Mouse (Mus musculus) megakaryocyte, embryonic 14.5 days (primary cell): ENCODE measurements at regions not wholly inside any gene's neighbourhood (a gene's known extent, or its start where the extent isn't known, plus 50 kb on each side); places are given as distances from the start of the nearest gene placed in this dataset.

Experiments used
- H3K27me3 ChIP-seq: replicated peaks from 2 replicates; pipeline ENCODE3; 2012; ENCODE audit warnings: inconsistent platforms
- H3K36me3 ChIP-seq: replicated peaks from 2 replicates; pipeline ENCODE3; 2012; ENCODE audit warnings: low read length, inconsistent platforms, mixed read lengths
- H3K4me1 ChIP-seq: 2 replicates; pipeline ENCODE4 v1.6.1; 2012; ENCODE audit warnings: inconsistent platforms
- H3K4me3 ChIP-seq: replicated peaks from 2 replicates; pipeline ENCODE3; 2012; ENCODE audit warnings: moderate library complexity, mild to moderate bottlenecking, inconsistent platforms
- H3K9me3 ChIP-seq: 2 replicates; pipeline ENCODE4 v1.6.1; 2012; ENCODE audit warnings: inconsistent platforms
- FLI1 ChIP-seq: IDR thresholded peaks from 2 replicates; pipeline ENCODE4 v1.6.1; 2012; ENCODE audit warnings: low read length, inconsistent platforms, mixed read lengths
- GATA1 ChIP-seq: IDR thresholded peaks from 3 replicates; pipeline ENCODE4 v1.6.1; 2012; ENCODE audit warnings: mixed read lengths, low read length, inconsistent platforms, borderline replicate concordance

DNA sequence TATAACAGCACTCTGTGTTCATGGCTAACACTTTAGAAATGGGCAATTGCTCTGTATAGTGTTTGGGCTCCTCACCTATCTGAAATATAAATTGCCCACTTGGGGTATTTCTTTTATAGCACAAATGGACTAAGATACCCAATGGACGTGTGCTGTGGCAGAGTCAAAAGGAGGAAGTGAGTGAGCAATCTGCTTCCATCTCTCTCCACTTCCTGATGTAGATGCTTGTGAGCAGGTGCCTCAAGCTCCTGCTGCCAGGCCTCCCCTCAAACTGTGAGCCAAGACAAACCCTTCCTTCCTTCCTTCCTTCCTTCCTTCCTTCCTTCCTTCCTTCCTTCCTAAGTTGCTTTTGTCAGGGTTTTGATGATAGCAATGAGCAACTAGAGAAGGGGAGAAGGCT is 99.9 kb upstream of the Irf2bp2 start:
- Histone ChIP-seq H3K27me3 (no peaks in the 10 kb centered on the region), H3K36me3 (no peaks in the 10 kb centered on the region), H3K4me1 (peaks cover 76% of the 10 kb centered on the region), H3K9me3 (no peaks in the 10 kb centered on the region), H3K4me3 (no peak overlapping the region)
- TF ChIP-seq FLI1 (no peak), GATA1 (no peak)

DNA sequence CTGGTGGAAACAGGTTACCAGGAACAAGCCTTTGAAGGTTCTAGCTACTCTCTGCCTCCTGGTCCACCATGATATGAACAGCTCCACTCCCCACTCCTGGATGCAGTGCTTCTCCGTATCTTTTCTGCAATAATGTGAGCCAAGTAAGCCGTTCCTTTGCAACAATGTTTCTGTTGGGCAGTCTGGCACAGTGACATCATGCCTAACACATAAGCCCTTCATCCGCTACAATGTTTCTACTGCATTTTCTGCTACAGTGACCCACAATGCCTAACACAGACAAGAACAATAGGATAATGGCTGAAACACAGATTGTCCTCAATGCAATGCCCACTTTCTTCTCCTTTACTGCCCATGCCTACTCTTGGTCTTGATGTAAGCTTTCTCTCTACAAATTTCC is 98.9 kb upstream of the Irf2bp2 start:
- TF ChIP-seq GATA1 (no peak), FLI1 (no peak)
- peaks cover 81% of the 10 kb centered on the region for H3K4me1 ChIP-seq
- no peaks in the 10 kb centered on the region for H3K9me3 ChIP-seq
- H3K4me3 ChIP-seq, result no peak overlapping the region
- H3K36me3 ChIP-seq, result no peaks in the 10 kb centered on the region
- H3K27me3 ChIP-seq, result no peaks in the 10 kb centered on the region

DNA sequence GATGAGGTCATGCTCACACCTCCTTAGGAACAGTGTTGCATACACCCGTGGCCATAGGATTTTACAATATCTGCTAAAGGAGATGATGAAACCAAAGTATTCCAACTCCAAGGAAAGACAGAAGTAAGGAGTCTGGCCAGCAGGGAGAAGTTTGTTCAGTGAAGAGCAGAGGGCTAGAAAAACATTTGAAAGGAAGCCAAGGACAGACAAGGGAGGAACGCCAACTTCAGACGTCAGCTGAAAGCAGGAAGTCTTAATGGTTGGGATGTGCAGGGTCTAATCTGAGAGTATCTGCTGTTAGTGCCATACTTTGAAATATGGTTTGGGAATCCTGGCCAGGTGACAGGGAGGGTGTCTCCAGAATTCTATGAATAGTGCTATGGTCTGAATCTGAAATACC is 98.5 kb upstream of the Irf2bp2 start:
- H3K9me3 ChIP-seq, result no peaks in the 10 kb centered on the region
- H3K4me1 ChIP-seq, result peaks cover 81% of the 10 kb centered on the region
- H3K4me3 ChIP-seq, result no peak overlapping the region
- H3K36me3 ChIP-seq, result no peaks in the 10 kb centered on the region
- no peak for TF ChIP-seq GATA1
- TF ChIP-seq FLI1, result no peak
- no peaks in the 10 kb centered on the region for H3K27me3 ChIP-seq

DNA sequence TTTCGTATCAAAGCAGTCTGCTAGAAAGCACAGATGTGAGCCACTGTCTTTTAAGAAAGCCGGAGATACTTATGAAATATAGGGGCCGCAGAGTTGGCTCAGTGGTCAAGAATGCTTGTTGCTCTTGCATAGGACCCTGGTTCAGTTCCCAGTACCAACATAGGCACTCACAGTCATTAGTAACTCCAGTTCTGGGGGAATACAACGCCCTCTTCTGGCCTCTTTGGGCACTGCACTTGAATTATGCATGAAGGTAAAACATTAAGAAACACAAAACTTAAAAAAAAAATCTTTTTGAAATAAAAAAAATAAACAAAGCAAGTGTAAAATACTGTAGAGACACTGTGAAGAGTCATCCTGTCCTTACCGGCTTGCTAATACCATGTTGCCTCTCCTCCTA is 94.7 kb upstream of the Irf2bp2 start:
- Histone ChIP-seq H3K9me3 (no peaks in the 10 kb centered on the region), H3K27me3 (no peaks in the 10 kb centered on the region), H3K4me1 (peaks cover 79% of the 10 kb centered on the region), H3K4me3 (no peak overlapping the region), H3K36me3 (no peaks in the 10 kb centered on the region)
- no peak for TF ChIP-seq FLI1

DNA sequence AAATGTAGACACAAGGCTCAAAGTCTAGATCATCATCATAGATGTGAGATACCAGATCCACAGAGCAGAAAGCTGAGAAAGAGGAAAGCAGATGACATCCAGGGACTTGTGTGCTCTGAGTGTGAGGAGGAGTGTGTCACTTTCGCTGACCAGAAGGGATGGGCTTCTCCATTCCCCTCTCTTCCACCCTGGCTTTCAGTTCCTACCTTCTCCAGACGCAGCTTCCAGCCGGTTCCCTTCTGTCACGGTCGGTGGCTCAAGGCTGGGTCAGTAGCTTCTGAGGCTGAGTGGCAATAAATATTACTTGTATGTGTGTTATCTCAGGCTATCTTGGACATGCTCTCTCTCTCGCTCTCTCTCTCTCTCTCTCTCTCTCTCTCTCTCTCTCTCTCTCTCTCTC is 94.2 kb upstream of the Irf2bp2 start:
- no peaks in the 10 kb centered on the region for H3K36me3 ChIP-seq
- H3K4me3 ChIP-seq, result no peak overlapping the region
- no peaks in the 10 kb centered on the region for H3K9me3 ChIP-seq
- H3K4me1 ChIP-seq, result peaks cover 79% of the 10 kb centered on the region
- H3K27me3 ChIP-seq, result no peaks in the 10 kb centered on the region
- TF ChIP-seq FLI1 (no peak), GATA1 (no peak)

DNA sequence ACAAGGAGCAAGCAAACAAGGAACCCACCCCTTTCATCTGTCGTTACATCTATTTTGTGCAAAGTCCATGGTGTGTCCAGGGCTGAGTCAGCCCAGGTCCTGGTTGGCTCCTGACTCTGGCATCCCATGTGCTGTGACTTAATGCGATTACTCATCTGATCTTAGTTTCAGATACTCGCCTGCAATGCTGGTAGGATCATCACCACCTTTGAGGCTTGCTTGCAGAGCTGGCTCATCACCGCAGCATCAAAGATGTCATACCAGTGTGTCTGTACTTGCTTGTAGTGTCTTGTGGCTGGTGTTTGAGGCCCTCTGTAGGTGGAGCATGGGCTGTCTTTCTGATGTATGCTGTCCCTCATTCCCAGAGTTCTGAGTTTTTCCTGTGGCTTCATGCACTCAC is 93.0 kb upstream of the Irf2bp2 start:
- H3K27me3 ChIP-seq, result no peaks in the 10 kb centered on the region
- H3K36me3 ChIP-seq, result peaks cover 2% of the 10 kb centered on the region
- peaks cover 2% of the 10 kb centered on the region for H3K9me3 ChIP-seq
- peaks cover 79% of the 10 kb centered on the region for H3K4me1 ChIP-seq
- no peak for TF ChIP-seq GATA1
- TF ChIP-seq FLI1, result no peak
- no peak overlapping the region for H3K4me3 ChIP-seq

DNA sequence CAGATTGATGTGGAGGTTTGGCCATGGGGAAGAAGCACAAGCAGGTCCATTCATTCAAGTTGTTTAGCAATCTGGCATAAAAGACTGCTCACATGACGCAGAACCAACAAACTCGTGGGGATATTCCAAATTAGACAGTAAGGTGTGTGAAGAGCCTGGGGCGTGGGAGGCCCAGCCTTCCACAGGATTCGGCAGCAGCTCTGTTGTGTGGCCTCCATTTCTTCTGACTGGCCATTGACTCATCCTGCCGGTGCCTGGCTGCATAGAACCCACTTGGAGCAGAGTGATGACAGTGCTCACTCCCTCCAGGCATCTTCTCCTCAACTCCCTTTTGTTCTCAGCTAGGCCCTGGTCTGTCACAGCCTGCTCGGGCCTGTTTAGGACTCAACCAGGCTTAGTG is 91.6 kb upstream of the Irf2bp2 start:
- TF ChIP-seq GATA1, result no peak
- TF ChIP-seq FLI1, result no peak
- H3K4me1 ChIP-seq, result peaks cover 83% of the 10 kb centered on the region
- H3K4me3 ChIP-seq, result no peak overlapping the region
- peaks cover 5% of the 10 kb centered on the region for H3K36me3 ChIP-seq
- peaks cover 11% of the 10 kb centered on the region for H3K9me3 ChIP-seq
- H3K27me3 ChIP-seq, result no peaks in the 10 kb centered on the region

DNA sequence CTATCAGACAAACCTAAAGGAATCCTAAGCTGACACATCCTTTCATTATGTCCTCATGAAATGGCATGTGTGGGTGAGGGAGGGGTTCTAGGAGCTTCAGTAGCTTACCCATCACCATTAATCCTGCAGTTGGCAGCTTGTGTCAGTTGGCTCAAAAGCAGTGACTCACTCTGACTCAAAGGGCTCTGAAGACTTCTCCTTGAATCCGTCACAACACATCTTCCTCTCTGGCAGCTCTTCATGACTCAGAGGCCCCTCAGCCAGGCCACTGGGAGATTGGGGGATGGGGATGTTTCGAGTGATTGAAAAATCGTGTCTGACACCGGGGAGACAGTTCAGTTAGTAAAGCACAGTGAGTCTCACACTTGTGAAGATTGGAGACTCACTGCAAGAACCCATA is 90.2 kb upstream of the Irf2bp2 start:
- peak overlapping the region; percentile 76 for H3K4me3 ChIP-seq
- peaks cover 17% of the 10 kb centered on the region for H3K9me3 ChIP-seq
- H3K36me3 ChIP-seq, result peaks cover 8% of the 10 kb centered on the region
- TF ChIP-seq FLI1 (no peak), GATA1 (no peak)
- no peaks in the 10 kb centered on the region for H3K27me3 ChIP-seq
- H3K4me1 ChIP-seq, result peaks cover 85% of the 10 kb centered on the region

DNA sequence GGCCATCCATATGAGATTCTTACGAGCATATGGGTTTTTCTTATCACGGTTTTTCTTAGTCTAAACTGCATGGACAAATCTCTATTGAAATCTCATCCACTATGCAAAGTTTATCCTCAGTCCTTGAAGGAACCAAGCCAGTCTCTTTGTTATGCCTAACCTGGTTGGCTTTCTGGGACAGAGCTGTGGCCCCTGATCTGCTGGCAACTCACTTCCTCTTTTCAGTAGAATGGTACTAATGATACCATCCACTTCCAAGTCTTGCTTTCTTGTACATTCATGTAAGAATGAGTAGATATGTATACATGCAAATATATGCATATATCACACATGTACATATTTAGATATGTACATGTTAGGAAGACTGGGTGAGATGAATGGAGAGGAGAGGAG is 89.8 kb upstream of the Irf2bp2 start:
- peak overlapping the region; percentile 64 for H3K4me3 ChIP-seq
- TF ChIP-seq FLI1 (no peak), GATA1 (no peak)
- peaks cover 8% of the 10 kb centered on the region for H3K36me3 ChIP-seq
- H3K27me3 ChIP-seq, result peaks cover under 1% of the 10 kb centered on the region
- peaks cover 82% of the 10 kb centered on the region for H3K4me1 ChIP-seq
- H3K9me3 ChIP-seq, result peaks cover 17% of the 10 kb centered on the region

DNA sequence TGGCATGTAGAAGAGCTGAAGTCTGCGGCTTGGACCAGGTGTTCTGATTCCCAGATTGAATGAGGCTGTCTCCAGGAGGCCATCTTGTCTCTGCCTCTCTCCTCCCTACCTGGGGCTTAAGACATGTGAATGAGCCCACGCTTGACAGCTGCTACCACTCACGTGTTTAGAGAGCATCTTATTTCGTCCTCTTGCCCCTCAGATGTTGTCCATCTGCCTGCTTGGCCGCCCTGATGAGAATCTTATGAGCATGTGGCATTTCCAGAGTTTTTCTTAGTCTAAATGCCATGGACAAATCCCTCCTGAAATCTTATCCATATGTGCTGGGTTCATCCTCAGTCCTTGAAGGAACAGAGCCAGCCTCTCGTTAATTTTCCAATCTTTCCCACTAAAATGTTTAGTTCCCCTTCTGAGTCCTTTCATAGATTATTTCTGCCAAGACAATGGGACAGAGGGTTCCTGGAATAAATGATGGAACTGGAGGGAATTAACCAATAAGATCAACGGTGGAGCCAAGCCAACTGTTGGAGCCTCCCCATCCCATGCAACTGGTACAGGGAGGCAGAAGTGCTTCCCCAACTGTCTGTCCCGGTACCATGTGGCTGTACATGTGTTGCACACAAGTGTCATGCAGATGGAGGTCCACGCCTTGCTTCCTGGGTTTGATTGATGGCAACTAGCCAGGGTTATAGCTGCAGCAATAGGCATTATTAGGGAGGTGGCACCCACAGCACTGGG is 89.2 kb upstream of the Irf2bp2 start:
- TF ChIP-seq FLI1, result no peak
- TF ChIP-seq GATA1, result no peak
- Histone ChIP-seq H3K9me3 (peaks cover 17% of the 10 kb centered on the region), H3K4me1 (peaks cover 79% of the 10 kb centered on the region), H3K36me3 (peaks cover 8% of the 10 kb centered on the region), H3K27me3 (peaks cover 6% of the 10 kb centered on the region), H3K4me3 (peak overlapping the region; percentile 70)

DNA sequence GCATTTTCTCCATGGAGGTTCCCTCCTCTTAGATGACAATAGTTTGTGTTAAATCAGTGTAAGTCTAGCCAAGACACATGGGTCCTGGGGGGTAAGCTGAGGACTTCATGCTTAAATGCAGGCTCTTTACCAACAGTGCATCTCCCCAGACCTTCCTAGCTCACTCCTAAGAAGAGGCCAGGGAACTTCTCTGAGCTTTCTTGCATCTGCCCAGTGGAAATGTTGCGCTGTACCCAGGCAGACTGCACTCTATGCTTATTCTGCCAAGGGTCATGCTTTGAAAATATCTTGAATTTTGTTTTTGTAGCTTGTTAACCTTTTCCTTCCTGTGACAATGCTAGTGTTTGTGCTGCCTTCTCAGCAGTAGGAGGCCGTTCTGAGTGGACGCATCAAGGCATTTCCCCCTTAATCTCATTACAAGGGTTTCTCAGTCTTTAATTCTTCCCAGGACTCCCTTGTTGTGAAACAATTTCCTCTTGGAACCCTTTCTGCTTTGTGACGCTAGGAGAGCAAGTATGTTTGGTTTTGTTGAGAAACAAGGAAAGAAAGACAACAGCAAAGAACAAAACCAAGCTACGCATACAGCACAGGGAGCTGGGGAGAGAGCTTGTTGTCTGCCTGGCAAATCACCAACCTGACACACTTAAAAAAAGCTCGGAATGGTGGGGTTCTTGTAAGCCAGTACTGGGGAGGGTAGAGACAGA is 88.3 kb upstream of the Irf2bp2 start:
- H3K4me3 ChIP-seq, result no peak overlapping the region
- H3K4me1 ChIP-seq, result peaks cover 74% of the 10 kb centered on the region
- TF ChIP-seq FLI1 (no peak), GATA1 (no peak)
- H3K36me3 ChIP-seq, result peaks cover 8% of the 10 kb centered on the region
- H3K9me3 ChIP-seq, result peaks cover 17% of the 10 kb centered on the region
- H3K27me3 ChIP-seq, result peaks cover 12% of the 10 kb centered on the region
